Mouse (Mus musculus): ENCODE data around the gene Rps13. TPM values are rescaled to one million over a fixed set of nuclear protein-coding genes. Genes with fewer than 3 reads are reported as not detected.
A peak's percentile ranks its signal among the peaks of the same experiment; 100 is the strongest.
"Not testable (repeated sequence)": the region's sequence is repeated elsewhere in the genome, so short reads cannot be mapped to it uniquely, and the experiment has no call there.

Gene Rps13
- 125 and 171 TPM in 2 replicates for total RNA-seq (2014; rRNA removed)
- 107 and 198 TPM in 2 replicates for polyA plus RNA-seq (2012; rRNA removed)

- H3K27me3 ChIP-seq (ENCODE audit: control insufficient read depth, insufficient read depth, low read length): no peaks in the 10 kb centered on the region
- H3K4me3 ChIP-seq (ENCODE audit: insufficient read depth, low read depth, low read length): peak within 1 kb of the TSS; percentile 99
- peaks cover 8% of the 10 kb centered on the region for H3K4me1 ChIP-seq (ENCODE audit: control insufficient read depth, insufficient read depth, low read length)
- peak within 1 kb of the TSS; percentile 97 for H3K9ac ChIP-seq (ENCODE audit: low read depth, low read length)
- peak within 1 kb of the TSS; percentile 76 for H3K27ac ChIP-seq (replicated peaks; ENCODE audit: insufficient read depth, low read depth, low read length)
- TF ChIP-seq POLR2A (IDR thresholded peaks at IDR 0.05; ENCODE audit: extremely low read depth, insufficient read depth, low read length): peak; percentile 84
- TF ChIP-seq CTCF (IDR thresholded peaks at IDR 0.05; ENCODE audit: low read depth, low read length): no peak
- under 1% methylated on average over 78 of the region's 78 CpGs for WGBS
- peak; percentile 84 for DNase-seq (ENCODE audit: extremely low read depth, low read depth, low spot score)
- peaks cover 28% of the 10 kb centered on the region for H3K36me3 ChIP-seq (ENCODE audit: control insufficient read depth, insufficient read depth, low read length)
- peaks cover 6% of the 10 kb centered on the region; the same call in 1 of the 2 replicates for H3K79me2 ChIP-seq (ENCODE audit: control insufficient read depth, insufficient read depth, low read length)
These were observed at the start of gene Rps13 for GRCm38 (mm10) chr7:116333713-116334668. Rps13 (minus strand) TSS chr7:116334195.

DNA sequence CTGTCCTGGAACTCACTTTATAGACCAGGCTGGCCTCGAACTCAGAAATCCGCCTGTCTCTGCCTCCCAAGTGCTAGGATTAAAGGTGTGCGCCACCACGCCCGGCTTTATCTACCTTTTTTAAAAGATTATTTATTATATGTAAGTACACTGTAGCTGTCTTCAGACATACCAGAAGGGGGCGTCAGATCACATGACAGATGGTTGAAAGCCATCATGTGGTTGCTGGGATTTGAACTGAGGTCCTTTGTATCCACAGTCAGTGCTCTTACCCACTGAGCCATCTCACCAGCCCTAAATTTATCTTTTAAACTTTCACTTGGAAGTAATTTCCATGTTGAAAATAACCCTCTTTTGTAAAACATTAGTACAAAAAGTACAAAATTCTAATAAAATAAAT lies 45.2 kb upstream of the Rps13 start:
- not testable (repeated sequence) for H3K27ac ChIP-seq (replicated peaks; ENCODE audit: insufficient read depth, low read depth, low read length); H3K79me2 ChIP-seq (ENCODE audit: control insufficient read depth, insufficient read depth, low read length); H3K9ac ChIP-seq (ENCODE audit: low read depth, low read length); H3K27me3 ChIP-seq (ENCODE audit: control insufficient read depth, insufficient read depth, low read length); DNase-seq (ENCODE audit: extremely low read depth, low read depth, low spot score); H3K4me1 ChIP-seq (ENCODE audit: control insufficient read depth, insufficient read depth, low read length); H3K4me3 ChIP-seq (ENCODE audit: insufficient read depth, low read depth, low read length)
- 89% methylated on average over 6 of the region's 6 CpGs for WGBS
- H3K36me3 ChIP-seq (ENCODE audit: control insufficient read depth, insufficient read depth, low read length): peaks cover 42% of the 10 kb centered on the region

GRCm38 (mm10) chr7:116374284-116374683 lies 40.3 kb upstream of the Rps13 start:
- no peaks in the 10 kb centered on the region for H3K27me3 ChIP-seq (ENCODE audit: control insufficient read depth, insufficient read depth, low read length)
- H3K9ac ChIP-seq (ENCODE audit: low read depth, low read length): no peak overlapping the region
- no peak overlapping the region for H3K27ac ChIP-seq (replicated peaks; ENCODE audit: insufficient read depth, low read depth, low read length)
- peaks cover 43% of the 10 kb centered on the region for H3K36me3 ChIP-seq (ENCODE audit: control insufficient read depth, insufficient read depth, low read length)
- no peak for TF ChIP-seq POLR2A (IDR thresholded peaks at IDR 0.05; ENCODE audit: extremely low read depth, insufficient read depth, low read length)
- TF ChIP-seq CTCF (IDR thresholded peaks at IDR 0.05; ENCODE audit: low read depth, low read length): no peak
- 0 out of 2 replicates have a peak, but pooled peaks cover 2% of the 10 kb centered on the region for H3K4me1 ChIP-seq (ENCODE audit: control insufficient read depth, insufficient read depth, low read length)
- no peak overlapping the region for H3K4me3 ChIP-seq (ENCODE audit: insufficient read depth, low read depth, low read length)
- no peaks in the 10 kb centered on the region for H3K79me2 ChIP-seq (ENCODE audit: control insufficient read depth, insufficient read depth, low read length)
- WGBS: 88% methylated on average over 1 of the region's 1 CpGs
- no peak for DNase-seq (ENCODE audit: extremely low read depth, low read depth, low spot score)

GRCm38 (mm10) chr7:116336226-116336625 lies 2.2 kb upstream of the Rps13 start:
- peaks cover 6% of the 10 kb centered on the region; the same call in 1 of the 2 replicates for H3K79me2 ChIP-seq (ENCODE audit: control insufficient read depth, insufficient read depth, low read length)
- H3K9ac ChIP-seq (ENCODE audit: low read depth, low read length): no peak overlapping the region
- DNase-seq (ENCODE audit: extremely low read depth, low read depth, low spot score): peak; percentile 84
- no peak overlapping the region for H3K4me3 ChIP-seq (ENCODE audit: insufficient read depth, low read depth, low read length)
- H3K36me3 ChIP-seq (ENCODE audit: control insufficient read depth, insufficient read depth, low read length): peaks cover 32% of the 10 kb centered on the region
- no peaks in the 10 kb centered on the region for H3K27me3 ChIP-seq (ENCODE audit: control insufficient read depth, insufficient read depth, low read length)
- WGBS: 6% methylated on average over 1 of the region's 1 CpGs
- peaks cover 8% of the 10 kb centered on the region for H3K4me1 ChIP-seq (ENCODE audit: control insufficient read depth, insufficient read depth, low read length)
- H3K27ac ChIP-seq (replicated peaks; ENCODE audit: insufficient read depth, low read depth, low read length): peak overlapping the region; percentile 2; the same call in 1 of the 2 replicates
- no peak for TF ChIP-seq POLR2A (IDR thresholded peaks at IDR 0.05; ENCODE audit: extremely low read depth, insufficient read depth, low read length)
- TF ChIP-seq CTCF (IDR thresholded peaks at IDR 0.05; ENCODE audit: low read depth, low read length): peak; percentile 22; the same call in 1 of the 2 replicates

DNA sequence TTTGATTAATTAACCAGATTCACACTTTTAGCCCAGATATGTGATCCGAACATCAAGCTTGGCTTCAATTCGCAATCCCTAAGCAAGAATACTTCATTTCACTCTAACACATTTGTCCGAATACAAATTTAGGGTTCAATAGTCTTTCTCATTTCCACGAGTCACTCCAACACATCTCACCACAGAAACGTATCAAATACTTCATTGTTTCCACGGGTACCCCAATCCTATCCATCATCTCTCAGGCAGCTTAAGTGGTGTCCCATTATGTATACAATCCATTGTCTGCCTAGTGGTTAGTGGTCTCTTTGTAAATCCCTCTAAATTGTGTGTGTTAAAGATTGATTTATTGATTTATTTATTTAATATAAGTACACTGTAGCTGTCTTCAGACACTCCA lies 1.1 kb upstream of the Rps13 start:
- no peak overlapping the region for H3K27ac ChIP-seq (replicated peaks; ENCODE audit: insufficient read depth, low read depth, low read length)
- peaks cover 34% of the 10 kb centered on the region for H3K36me3 ChIP-seq (ENCODE audit: control insufficient read depth, insufficient read depth, low read length)
- H3K27me3 ChIP-seq (ENCODE audit: control insufficient read depth, insufficient read depth, low read length): no peaks in the 10 kb centered on the region
- no peak overlapping the region for H3K4me3 ChIP-seq (ENCODE audit: insufficient read depth, low read depth, low read length)
- peaks cover 6% of the 10 kb centered on the region; the same call in 1 of the 2 replicates for H3K79me2 ChIP-seq (ENCODE audit: control insufficient read depth, insufficient read depth, low read length)
- no peak overlapping the region for H3K9ac ChIP-seq (ENCODE audit: low read depth, low read length)
- peaks cover 8% of the 10 kb centered on the region for H3K4me1 ChIP-seq (ENCODE audit: control insufficient read depth, insufficient read depth, low read length)
- WGBS: 85% methylated on average over 6 of the region's 6 CpGs
- no peak for DNase-seq (ENCODE audit: extremely low read depth, low read depth, low spot score)
- TF ChIP-seq CTCF (IDR thresholded peaks at IDR 0.05; ENCODE audit: low read depth, low read length) (no peak), POLR2A (IDR thresholded peaks at IDR 0.05; ENCODE audit: extremely low read depth, insufficient read depth, low read length) (no peak)

- peak overlapping the region; percentile 99 for H3K4me3 ChIP-seq (ENCODE audit: insufficient read depth, low read depth, low read length)
- DNase-seq (ENCODE audit: extremely low read depth, low read depth, low spot score): peak; percentile 18
- H3K27me3 ChIP-seq (ENCODE audit: control insufficient read depth, insufficient read depth, low read length): no peaks in the 10 kb centered on the region
- peak overlapping the region; percentile 64 for H3K27ac ChIP-seq (replicated peaks; ENCODE audit: insufficient read depth, low read depth, low read length)
- peak overlapping the region; percentile 80 for H3K9ac ChIP-seq (ENCODE audit: low read depth, low read length)
- H3K4me1 ChIP-seq (ENCODE audit: control insufficient read depth, insufficient read depth, low read length): peaks cover 8% of the 10 kb centered on the region
- WGBS: 13% methylated on average over 8 of the region's 8 CpGs
- TF ChIP-seq POLR2A (IDR thresholded peaks at IDR 0.05; ENCODE audit: extremely low read depth, insufficient read depth, low read length) (no peak), CTCF (IDR thresholded peaks at IDR 0.05; ENCODE audit: low read depth, low read length) (no peak)
- H3K36me3 ChIP-seq (ENCODE audit: control insufficient read depth, insufficient read depth, low read length): peaks cover 32% of the 10 kb centered on the region
- peaks cover 6% of the 10 kb centered on the region; the same call in 1 of the 2 replicates for H3K79me2 ChIP-seq (ENCODE audit: control insufficient read depth, insufficient read depth, low read length)
These were observed 659 bp upstream of the Rps13 start for GRCm38 (mm10) chr7:116334669-116335038.

Data from liver, adult 2 months (tissue).